Mouse (Mus musculus) heart, embryonic 15.5 days (tissue): ENCODE measurements around the gene Plcxd1. TPM values are rescaled to one million over a fixed set of nuclear protein-coding genes. Genes with fewer than 3 reads are reported as not detected.

Source experiments
- polyA plus RNA-seq: library from polyadenylated mRNA; unstranded; fragments of >200 nt; fragmentation: Nextera tagmentation; extraction: Ambion mirVana; gene quantifications from 2 replicates; pipeline ENCODE4 v1.2.1, GENCODE M21; 2015

The Plcxd1 gene
- polyA plus RNA-seq, 1 experiment from 2014 or later, result 0.55 TPM

Other genes starting within 250 kb of the Plcxd1 start
- 0.19 and 0.47 TPM in 2 replicates for gene Gm15446, start 176.6 kb upstream of the Plcxd1 start, polyA plus RNA-seq
- gene Zfp932, start 103.4 kb upstream of the Plcxd1 start, polyA plus RNA-seq, result 8.6 and 9.8 TPM in 2 replicates
- gene Gm17655, start 27.5 kb upstream of the Plcxd1 start, polyA plus RNA-seq, result 1.00 and 2.9 TPM in 2 replicates
- gene Gm35315, start 5.5 kb upstream of the Plcxd1 start, polyA plus RNA-seq, result 0.16 and 0.87 TPM in 2 replicates
- gene Gtpbp6, start 8.2 kb downstream of the Plcxd1 start, polyA plus RNA-seq, result 18.6 and 25.0 TPM in 2 replicates
- gene Zfp605, start 10.1 kb downstream of the Plcxd1 start, polyA plus RNA-seq, result 2.9 and 3.2 TPM in 2 replicates
- gene Chfr, start 35.9 kb downstream of the Plcxd1 start, polyA plus RNA-seq, result 25.9 and 30.2 TPM in 2 replicates
- 13.4 and 18.6 TPM in 2 replicates for gene Golga3, start 76.7 kb downstream of the Plcxd1 start, polyA plus RNA-seq
- gene Ankle2, start 131.0 kb downstream of the Plcxd1 start, polyA plus RNA-seq, result 16.8 and 19.9 TPM in 2 replicates
- 40.2 and 49.7 TPM in 2 replicates for gene Pgam5, start 169.9 kb downstream of the Plcxd1 start, polyA plus RNA-seq
- 17.6 and 23.9 TPM in 2 replicates for gene Pxmp2, start 186.2 kb downstream of the Plcxd1 start, polyA plus RNA-seq
- 13.0 and 17.3 TPM in 2 replicates for gene Pole, start 186.3 kb downstream of the Plcxd1 start, polyA plus RNA-seq
- gene P2rx2, start 243.2 kb downstream of the Plcxd1 start, polyA plus RNA-seq, result 0.50 and 0.68 TPM in 2 replicates
- not detected in 2 replicates for gene Lrcol1, start 244.8 kb downstream of the Plcxd1 start, polyA plus RNA-seq